Mouse (Mus musculus) C2C12 (cell line): Measurements from ENCODE around the gene Lhpp.

ENCODE experiments used
- CEBPB ChIP-seq: IDR thresholded peaks from one replicate; pipeline ENCODE4 v1.6.1; 2011; ENCODE audit warnings: low read depth, mild to moderate bottlenecking, control low read depth, moderate library complexity
- CTCF ChIP-seq: IDR thresholded peaks from one replicate; pipeline ENCODE4 v1.5.1; 2011; ENCODE audit not compliant: control insufficient read depth, insufficient read depth, insufficient read length
- MYOD1 ChIP-seq: IDR thresholded peaks from one replicate; pipeline ENCODE4 v1.6.1; 2011; ENCODE audit warnings: low read depth; ENCODE audit not compliant: control insufficient read depth, insufficient read length

DNA sequence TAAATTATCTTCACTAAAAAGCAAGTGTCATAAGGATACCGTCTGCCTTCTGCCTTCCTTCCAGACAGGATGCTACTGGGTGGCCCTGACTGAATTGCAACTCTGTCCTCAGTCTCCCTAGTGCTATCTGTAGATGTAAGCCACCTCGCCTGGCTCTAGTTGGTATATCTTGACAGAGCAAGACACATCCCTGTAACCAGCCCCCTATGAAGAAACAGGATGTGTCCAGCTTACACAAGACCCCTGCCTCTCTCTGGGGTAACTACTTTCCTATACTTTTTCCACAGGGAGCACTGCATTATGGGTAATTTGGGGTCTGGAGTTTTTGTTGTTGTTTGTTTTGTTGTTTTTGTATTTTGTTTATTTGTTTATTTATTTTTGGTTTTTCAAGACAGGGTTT is 65.5 kb downstream of the Lhpp start:
- TF ChIP-seq CTCF: no peak
- TF ChIP-seq CEBPB: no peak
- no peak for TF ChIP-seq MYOD1
